Mouse (Mus musculus): Measurements from ENCODE around the gene Slc35c2. TPM values are rescaled to one million over a fixed set of nuclear protein-coding genes. Genes with fewer than 3 reads are reported as not detected.
A peak's percentile ranks its signal among the peaks of the same experiment; 100 is the strongest.

Gene Slc35c2
- polyA plus RNA-seq, 1 experiment: 49.8 TPM

DNA sequence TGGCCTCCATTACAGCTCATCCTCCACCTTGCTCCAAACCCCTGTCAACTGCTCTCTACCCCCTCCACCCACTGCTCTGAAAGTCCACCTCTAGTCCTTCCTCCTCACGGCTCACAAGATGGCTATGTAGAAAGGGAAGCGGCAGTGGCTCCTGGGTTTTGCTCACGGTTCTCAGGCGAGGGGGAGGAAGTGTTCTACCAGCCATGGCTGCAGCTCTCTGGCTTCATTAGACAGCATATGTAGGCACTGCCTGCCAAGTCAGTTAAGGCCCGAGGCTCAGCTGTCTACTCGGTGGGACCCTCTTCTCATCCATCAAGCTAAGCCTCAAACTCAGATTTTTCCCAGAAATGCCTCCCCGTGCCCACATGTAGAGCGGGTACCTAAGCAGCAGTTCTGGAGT, 12.8 kb upstream of the Slc35c2 start:
- peaks cover 11% of the 10 kb centered on the region for H3K4me1 ChIP-seq (ENCODE audit: control insufficient read depth, insufficient read depth, low read length)
- no peak overlapping the region for H3K4me3 ChIP-seq (ENCODE audit: insufficient read depth, low read length)
- no peak for TF ChIP-seq POLR2A (IDR thresholded peaks at IDR 0.05; ENCODE audit: borderline replicate concordance, low read depth, low read length)
- TF ChIP-seq CTCF (IDR thresholded peaks at IDR 0.05; ENCODE audit: low read depth, low read length): no peak
- H3K27ac ChIP-seq (ENCODE audit: insufficient read depth, low read depth, low read length): no peak overlapping the region

DNA sequence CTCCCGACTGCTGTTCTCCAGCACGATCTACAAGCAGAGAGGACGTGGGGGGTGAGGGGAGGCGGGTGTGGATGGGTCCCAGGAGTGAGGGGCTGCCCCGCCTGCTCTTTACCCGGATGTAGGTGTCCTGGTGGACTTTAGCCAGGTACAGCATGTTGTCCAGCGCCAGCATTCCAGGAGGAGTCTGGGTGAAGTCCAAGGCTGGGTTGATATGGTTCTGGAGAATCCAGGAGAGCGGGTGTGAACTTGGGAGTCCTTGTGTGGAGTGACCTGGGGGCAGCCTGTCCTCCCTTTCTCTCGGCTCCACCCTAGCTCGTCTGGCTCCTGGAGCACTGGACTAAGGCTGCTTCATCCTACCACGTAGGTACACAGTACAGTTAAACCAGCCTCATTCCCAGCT, 9.8 kb upstream of the Slc35c2 start:
- TF ChIP-seq CTCF (IDR thresholded peaks at IDR 0.05; ENCODE audit: low read depth, low read length): no peak
- peaks cover 11% of the 10 kb centered on the region for H3K4me1 ChIP-seq (ENCODE audit: control insufficient read depth, insufficient read depth, low read length)
- H3K27ac ChIP-seq (ENCODE audit: insufficient read depth, low read depth, low read length): no peak overlapping the region
- H3K4me3 ChIP-seq (ENCODE audit: insufficient read depth, low read length): no peak overlapping the region

DNA sequence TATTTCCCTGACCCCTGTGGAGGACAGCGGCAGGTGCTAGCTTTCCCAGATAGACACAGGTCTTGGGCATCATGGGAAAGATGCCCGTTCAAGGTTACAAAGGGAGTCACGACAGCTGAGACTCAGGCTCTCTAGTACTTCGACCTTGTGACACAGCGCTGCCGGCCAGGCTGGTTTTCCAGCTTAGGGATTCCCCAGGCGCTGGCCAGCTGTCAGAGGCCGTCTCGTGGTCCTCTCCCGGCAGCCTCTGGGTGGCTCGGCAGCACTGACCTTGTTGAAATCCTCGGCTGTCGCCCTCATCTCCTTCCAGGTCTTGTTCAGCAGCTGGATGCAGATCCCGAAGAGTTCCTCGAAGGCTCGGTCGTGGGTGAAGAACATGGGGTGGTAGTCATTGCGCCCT, 8.9 kb upstream of the Slc35c2 start:
- TF ChIP-seq CTCF (IDR thresholded peaks at IDR 0.05; ENCODE audit: low read depth, low read length) (no peak), POLR2A (IDR thresholded peaks at IDR 0.05; ENCODE audit: borderline replicate concordance, low read depth, low read length) (no peak)
- no peak overlapping the region for H3K4me3 ChIP-seq (ENCODE audit: insufficient read depth, low read length)
- H3K27ac ChIP-seq (ENCODE audit: insufficient read depth, low read depth, low read length): no peak overlapping the region
- peaks cover 11% of the 10 kb centered on the region for H3K4me1 ChIP-seq (ENCODE audit: control insufficient read depth, insufficient read depth, low read length)

DNA sequence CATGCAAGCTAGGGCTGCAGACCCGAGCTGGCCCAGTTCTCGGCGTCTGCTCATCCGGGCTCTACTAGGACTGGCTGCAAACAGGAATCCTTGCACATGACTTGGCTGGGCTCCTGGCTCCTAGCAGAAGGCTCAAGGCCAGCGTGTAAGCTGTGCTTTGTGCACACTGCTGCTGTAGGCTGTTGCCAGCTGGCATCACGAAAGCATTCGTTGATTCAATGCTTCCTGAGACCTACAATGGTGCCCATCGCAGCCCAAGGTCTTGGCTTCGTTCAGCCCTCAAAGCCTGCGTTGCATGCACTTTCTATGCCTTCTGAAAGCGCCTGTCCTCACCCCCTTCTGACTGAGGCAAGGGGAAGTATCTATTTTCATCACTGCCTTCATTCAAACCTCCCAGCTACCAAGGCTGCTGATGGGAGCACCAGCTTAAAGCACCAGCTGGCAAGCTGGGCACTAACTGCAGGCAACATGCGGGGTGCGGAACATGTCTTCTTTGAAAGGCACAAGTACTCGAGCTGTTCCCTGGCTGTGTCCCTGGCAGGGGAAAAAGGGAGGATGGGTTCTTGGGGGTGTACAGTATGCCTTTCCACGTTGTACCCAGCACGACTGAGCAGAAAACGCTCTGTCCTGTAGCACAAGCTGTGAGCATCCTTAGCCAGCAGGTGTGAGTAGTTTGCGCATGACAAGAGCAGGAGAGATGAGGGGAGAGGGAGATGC, 804 bp upstream of the Slc35c2 start:
- H3K4me3 ChIP-seq (ENCODE audit: insufficient read depth, low read length): peak overlapping the region; percentile 90
- H3K27ac ChIP-seq (ENCODE audit: insufficient read depth, low read depth, low read length): peak overlapping the region; percentile 66
- peaks cover 27% of the 10 kb centered on the region for H3K4me1 ChIP-seq (ENCODE audit: control insufficient read depth, insufficient read depth, low read length)
- no peak for TF ChIP-seq CTCF (IDR thresholded peaks at IDR 0.05; ENCODE audit: low read depth, low read length)
- no peak for TF ChIP-seq POLR2A (IDR thresholded peaks at IDR 0.05; ENCODE audit: borderline replicate concordance, low read depth, low read length)

- TF ChIP-seq POLR2A (IDR thresholded peaks at IDR 0.05; ENCODE audit: borderline replicate concordance, low read depth, low read length) (no peak), CTCF (IDR thresholded peaks at IDR 0.05; ENCODE audit: low read depth, low read length) (no peak)
- Histone ChIP-seq H3K4me3 (ENCODE audit: insufficient read depth, low read length) (peak overlapping the region; percentile 90), H3K4me1 (ENCODE audit: control insufficient read depth, insufficient read depth, low read length) (peaks cover 27% of the 10 kb centered on the region), H3K27ac (ENCODE audit: insufficient read depth, low read depth, low read length) (peak overlapping the region; percentile 65)
Observed at GRCm38 (mm10) chr2:165286361-165287201, 1.1 kb downstream of the Slc35c2 start.

DNA sequence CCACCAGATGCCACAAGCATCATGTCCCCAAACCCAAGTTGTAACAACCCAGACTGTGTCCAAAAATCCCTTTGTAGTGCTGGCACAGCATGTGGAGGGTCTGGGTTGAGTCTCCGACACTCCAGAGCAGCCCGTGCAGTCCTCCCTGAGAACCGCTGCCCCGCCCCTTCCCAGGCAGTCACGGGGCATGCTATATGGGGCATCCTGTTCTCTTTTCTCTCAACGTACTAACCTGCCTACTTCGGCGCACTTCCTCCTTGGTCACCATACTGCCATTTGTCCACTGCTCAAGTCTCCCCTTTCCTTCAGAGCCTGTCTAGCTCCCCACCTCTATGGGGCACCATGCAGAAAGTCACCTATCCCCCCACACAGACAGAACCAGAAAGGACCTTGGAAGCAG, 2.0 kb downstream of the Slc35c2 start:
- TF ChIP-seq POLR2A (IDR thresholded peaks at IDR 0.05; ENCODE audit: borderline replicate concordance, low read depth, low read length) (no peak), CTCF (IDR thresholded peaks at IDR 0.05; ENCODE audit: low read depth, low read length) (no peak)
- Histone ChIP-seq H3K4me3 (ENCODE audit: insufficient read depth, low read length) (peak overlapping the region; percentile 46), H3K27ac (ENCODE audit: insufficient read depth, low read depth, low read length) (peak overlapping the region; percentile 48), H3K4me1 (ENCODE audit: control insufficient read depth, insufficient read depth, low read length) (peaks cover 27% of the 10 kb centered on the region)

DNA sequence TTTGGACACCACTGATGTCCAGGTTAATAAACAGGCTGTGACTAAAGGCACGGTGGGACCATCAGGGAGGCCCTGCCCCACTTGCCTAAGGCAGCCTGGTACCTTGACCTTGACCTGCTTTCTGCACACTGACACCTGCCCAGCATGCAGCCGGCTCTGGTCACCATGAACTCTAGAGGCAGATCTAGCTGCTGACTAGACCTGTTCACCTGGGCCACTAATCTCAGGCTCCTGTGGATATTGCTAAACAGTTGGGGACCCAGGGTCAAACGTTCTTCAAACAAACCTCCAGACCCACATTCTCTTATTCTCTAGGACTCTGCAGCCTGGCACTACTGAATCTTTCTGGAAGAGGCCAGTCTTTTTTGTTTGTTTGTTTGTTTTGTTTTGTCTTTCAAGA, 2.6 kb downstream of the Slc35c2 start:
- no peak for TF ChIP-seq POLR2A (IDR thresholded peaks at IDR 0.05; ENCODE audit: borderline replicate concordance, low read depth, low read length)
- no peak for TF ChIP-seq CTCF (IDR thresholded peaks at IDR 0.05; ENCODE audit: low read depth, low read length)
- Histone ChIP-seq H3K4me1 (ENCODE audit: control insufficient read depth, insufficient read depth, low read length) (peaks cover 27% of the 10 kb centered on the region), H3K4me3 (ENCODE audit: insufficient read depth, low read length) (no peak overlapping the region), H3K27ac (ENCODE audit: insufficient read depth, low read depth, low read length) (no peak overlapping the region)

DNA sequence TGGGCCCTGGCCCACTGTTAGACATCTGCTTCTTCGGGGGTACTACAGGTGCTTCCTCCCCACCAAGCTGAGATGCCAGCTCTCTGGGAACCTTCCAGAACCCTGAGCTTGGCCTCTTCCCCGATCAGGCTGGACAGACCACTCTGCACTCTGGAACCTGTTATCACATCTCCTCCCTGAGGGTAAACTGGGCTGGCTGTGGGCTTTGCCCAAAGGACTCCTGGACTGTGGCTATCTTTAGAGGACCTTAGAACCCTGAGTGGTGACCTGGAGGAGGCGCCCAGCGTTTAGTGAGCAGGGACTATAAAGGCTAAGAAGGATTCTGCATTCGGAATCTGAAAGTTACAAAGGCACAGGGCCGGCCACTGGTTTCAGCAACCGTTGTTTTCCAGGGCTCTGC, 3.3 kb downstream of the Slc35c2 start:
- no peak overlapping the region for H3K4me3 ChIP-seq (ENCODE audit: insufficient read depth, low read length)
- peaks cover 26% of the 10 kb centered on the region for H3K4me1 ChIP-seq (ENCODE audit: control insufficient read depth, insufficient read depth, low read length)
- TF ChIP-seq CTCF (IDR thresholded peaks at IDR 0.05; ENCODE audit: low read depth, low read length): no peak
- no peak for TF ChIP-seq POLR2A (IDR thresholded peaks at IDR 0.05; ENCODE audit: borderline replicate concordance, low read depth, low read length)
- no peak overlapping the region for H3K27ac ChIP-seq (ENCODE audit: insufficient read depth, low read depth, low read length)

- no peak for TF ChIP-seq POLR2A (IDR thresholded peaks at IDR 0.05; ENCODE audit: borderline replicate concordance, low read depth, low read length)
- TF ChIP-seq CTCF (IDR thresholded peaks at IDR 0.05; ENCODE audit: low read depth, low read length): no peak
- H3K27ac ChIP-seq (ENCODE audit: insufficient read depth, low read depth, low read length): no peak overlapping the region
- H3K4me3 ChIP-seq (ENCODE audit: insufficient read depth, low read length): no peak overlapping the region
- peaks cover 21% of the 10 kb centered on the region for H3K4me1 ChIP-seq (ENCODE audit: control insufficient read depth, insufficient read depth, low read length)
Observed at GRCm38 (mm10) chr2:165283644-165284043, 4.0 kb downstream of the Slc35c2 start.

DNA sequence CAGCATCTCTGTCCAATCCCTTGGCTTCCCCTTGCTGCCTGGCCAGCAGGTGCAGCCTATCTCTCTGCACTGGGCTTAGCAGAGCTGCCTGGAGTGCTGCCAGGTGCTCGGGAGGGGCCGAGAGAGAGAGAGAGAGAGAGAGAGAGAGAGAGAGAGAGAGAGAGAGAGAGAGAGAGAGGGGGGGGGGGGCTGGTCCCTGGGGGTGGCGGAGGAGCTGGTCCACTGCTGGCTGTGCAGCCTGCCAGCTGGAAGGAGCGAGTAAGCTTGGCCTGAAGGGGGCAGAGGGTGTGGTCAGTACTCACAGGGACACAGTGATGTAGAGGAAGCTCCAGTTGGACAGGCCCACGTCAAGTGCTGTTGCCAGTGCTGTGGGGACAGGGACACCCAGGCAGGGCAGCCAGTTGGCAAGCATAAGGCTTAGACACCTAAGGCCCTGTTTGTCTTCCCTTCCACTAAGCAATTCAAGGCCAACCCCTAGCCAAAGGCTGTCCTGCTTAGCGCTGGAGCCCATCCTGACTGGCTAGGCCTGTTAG, 5.8 kb downstream of the Slc35c2 start:
- Histone ChIP-seq H3K27ac (ENCODE audit: insufficient read depth, low read depth, low read length) (no peak overlapping the region), H3K4me3 (ENCODE audit: insufficient read depth, low read length) (no peak overlapping the region), H3K4me1 (ENCODE audit: control insufficient read depth, insufficient read depth, low read length) (peaks cover 14% of the 10 kb centered on the region)
- TF ChIP-seq POLR2A (IDR thresholded peaks at IDR 0.05; ENCODE audit: borderline replicate concordance, low read depth, low read length): no peak
- TF ChIP-seq CTCF (IDR thresholded peaks at IDR 0.05; ENCODE audit: low read depth, low read length): no peak

Measured in bone marrow macrophage, adult 2 months (primary cell).